Mouse (Mus musculus): ENCODE data around the gene Olfr1116. TPM values are rescaled to one million over a fixed set of nuclear protein-coding genes. Genes with fewer than 3 reads are reported as not detected.

Gene Olfr1116
- not detected for polyA plus RNA-seq (2014; fragmentation: Illumina TruSeq; extraction: RNeasy Lipid Tissue Mini Kit (QIAGEN cat#74804); ENCODE audit: low read depth, low replicate concordance)

DNA sequence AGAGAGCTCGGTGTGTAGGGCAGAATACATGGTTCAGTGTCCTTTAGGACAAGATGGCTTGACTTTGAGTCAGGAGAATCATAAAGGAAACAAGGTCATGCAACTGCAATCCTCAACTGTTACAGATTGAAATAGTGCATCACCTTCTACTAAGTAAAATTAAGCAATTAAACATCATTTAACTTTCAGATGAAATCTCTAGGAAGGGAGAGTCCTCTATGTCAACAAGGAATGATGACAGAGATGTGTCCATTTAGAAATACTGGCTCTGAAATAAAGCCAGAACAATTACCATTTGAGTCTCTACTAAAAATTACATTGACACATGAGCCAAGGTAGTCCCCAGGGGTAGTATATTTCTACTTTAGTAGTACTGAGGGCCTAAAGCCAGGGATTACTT is at the start of gene Olfr1116:
Olfr1116 (plus strand) TSS at position 301 of the 400 bp plus-strand sequence.

DNA sequence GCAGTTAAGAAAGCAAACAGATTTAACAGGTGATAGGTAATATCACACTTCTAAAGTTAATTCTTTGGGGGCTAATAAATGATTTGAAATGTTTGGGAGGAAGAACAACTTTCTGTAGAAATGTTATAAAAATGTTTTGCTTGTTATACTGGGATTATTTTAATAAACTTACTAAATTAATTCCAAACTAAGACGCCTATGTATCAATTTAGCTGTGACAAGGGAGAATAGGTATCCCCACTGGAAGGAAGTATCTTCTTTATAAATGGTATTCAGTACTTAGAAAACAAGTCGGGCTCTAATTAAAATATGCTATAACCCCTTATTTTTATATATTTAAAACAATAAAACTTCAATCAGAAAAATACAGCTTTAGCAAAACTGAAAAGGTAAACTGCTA is 19.6 kb upstream of the Olfr1116 start, which contains the start of gene Olfr1115:
Olfr1115 (plus strand) TSS at position 301 of the 400 bp plus-strand sequence.

DNA sequence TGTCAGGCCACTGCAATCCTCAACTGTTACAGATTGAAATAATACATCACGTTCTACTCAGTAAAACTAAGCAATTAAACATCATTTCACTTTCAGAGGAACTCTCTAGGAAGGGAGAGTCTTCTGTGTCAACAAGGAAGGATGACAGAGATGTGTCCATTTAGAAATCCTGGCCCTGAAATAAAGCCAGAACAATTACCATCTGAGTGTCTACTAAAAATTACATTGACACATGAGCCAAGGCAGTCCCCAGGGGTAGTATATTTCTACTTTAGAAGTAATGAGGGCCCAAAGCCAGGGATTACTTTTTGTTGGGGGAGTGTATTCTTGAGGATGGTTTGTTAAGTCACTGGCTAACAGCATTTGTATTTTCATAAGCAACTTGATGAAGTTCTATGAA is 39.9 kb downstream of the Olfr1116 start, which contains the start of gene Olfr1118:
Olfr1118 (plus strand) TSS at position 301 of the 400 bp plus-strand sequence.

Other genes with a start within 250 kb of the Olfr1116 start
- not detected for gene Olfr1104, start 240.5 kb upstream of the Olfr1116 start, polyA plus RNA-seq (2014; fragmentation: Illumina TruSeq; extraction: RNeasy Lipid Tissue Mini Kit (QIAGEN cat#74804); ENCODE audit: low read depth, low replicate concordance)
- not detected for gene Olfr1105, start 231.0 kb upstream of the Olfr1116 start, polyA plus RNA-seq (2014; fragmentation: Illumina TruSeq; extraction: RNeasy Lipid Tissue Mini Kit (QIAGEN cat#74804); ENCODE audit: low read depth, low replicate concordance)
- not detected for gene Olfr1106, start 215.3 kb upstream of the Olfr1116 start, polyA plus RNA-seq (2014; fragmentation: Illumina TruSeq; extraction: RNeasy Lipid Tissue Mini Kit (QIAGEN cat#74804); ENCODE audit: low read depth, low replicate concordance)
- gene Olfr1107, start 191.7 kb upstream of the Olfr1116 start, polyA plus RNA-seq (2014; fragmentation: Illumina TruSeq; extraction: RNeasy Lipid Tissue Mini Kit (QIAGEN cat#74804); ENCODE audit: low read depth, low replicate concordance): not detected
- not detected for gene Olfr1109, start 171.5 kb upstream of the Olfr1116 start, polyA plus RNA-seq (2014; fragmentation: Illumina TruSeq; extraction: RNeasy Lipid Tissue Mini Kit (QIAGEN cat#74804); ENCODE audit: low read depth, low replicate concordance)
- not detected for gene Olfr259, start 153.0 kb upstream of the Olfr1116 start, polyA plus RNA-seq (2014; fragmentation: Illumina TruSeq; extraction: RNeasy Lipid Tissue Mini Kit (QIAGEN cat#74804); ENCODE audit: low read depth, low replicate concordance)
- gene Olfr1110, start 127.2 kb upstream of the Olfr1116 start, polyA plus RNA-seq (2014; fragmentation: Illumina TruSeq; extraction: RNeasy Lipid Tissue Mini Kit (QIAGEN cat#74804); ENCODE audit: low read depth, low replicate concordance): not detected
- gene Olfr1111, start 114.9 kb upstream of the Olfr1116 start, polyA plus RNA-seq (2014; fragmentation: Illumina TruSeq; extraction: RNeasy Lipid Tissue Mini Kit (QIAGEN cat#74804); ENCODE audit: low read depth, low replicate concordance): not detected
- not detected for gene Olfr1112, start 79.7 kb upstream of the Olfr1116 start, polyA plus RNA-seq (2014; fragmentation: Illumina TruSeq; extraction: RNeasy Lipid Tissue Mini Kit (QIAGEN cat#74804); ENCODE audit: low read depth, low replicate concordance)
- not detected for gene Olfr1113, start 58.6 kb upstream of the Olfr1116 start, polyA plus RNA-seq (2014; fragmentation: Illumina TruSeq; extraction: RNeasy Lipid Tissue Mini Kit (QIAGEN cat#74804); ENCODE audit: low read depth, low replicate concordance)
- gene Olfr1115, start 19.5 kb upstream of the Olfr1116 start, polyA plus RNA-seq (2014; fragmentation: Illumina TruSeq; extraction: RNeasy Lipid Tissue Mini Kit (QIAGEN cat#74804); ENCODE audit: low read depth, low replicate concordance): not detected
- gene Olfr1118, start 40.0 kb downstream of the Olfr1116 start, polyA plus RNA-seq (2014; fragmentation: Illumina TruSeq; extraction: RNeasy Lipid Tissue Mini Kit (QIAGEN cat#74804); ENCODE audit: low read depth, low replicate concordance): not detected
- gene Olfr1120, start 87.3 kb downstream of the Olfr1116 start, polyA plus RNA-seq (2014; fragmentation: Illumina TruSeq; extraction: RNeasy Lipid Tissue Mini Kit (QIAGEN cat#74804); ENCODE audit: low read depth, low replicate concordance): not detected
- gene Olfr1121, start 102.4 kb downstream of the Olfr1116 start, polyA plus RNA-seq (2014; fragmentation: Illumina TruSeq; extraction: RNeasy Lipid Tissue Mini Kit (QIAGEN cat#74804); ENCODE audit: low read depth, low replicate concordance): not detected
- not detected for gene Olfr1122, start 118.3 kb downstream of the Olfr1116 start, polyA plus RNA-seq (2014; fragmentation: Illumina TruSeq; extraction: RNeasy Lipid Tissue Mini Kit (QIAGEN cat#74804); ENCODE audit: low read depth, low replicate concordance)
- not detected for gene Olfr1123, start 149.1 kb downstream of the Olfr1116 start, polyA plus RNA-seq (2014; fragmentation: Illumina TruSeq; extraction: RNeasy Lipid Tissue Mini Kit (QIAGEN cat#74804); ENCODE audit: low read depth, low replicate concordance)
- gene Olfr1124, start 162.7 kb downstream of the Olfr1116 start, polyA plus RNA-seq (2014; fragmentation: Illumina TruSeq; extraction: RNeasy Lipid Tissue Mini Kit (QIAGEN cat#74804); ENCODE audit: low read depth, low replicate concordance): not detected
- gene Olfr1126, start 186.4 kb downstream of the Olfr1116 start, polyA plus RNA-seq (2014; fragmentation: Illumina TruSeq; extraction: RNeasy Lipid Tissue Mini Kit (QIAGEN cat#74804); ENCODE audit: low read depth, low replicate concordance): not detected
- gene Pramel7, start 229.6 kb downstream of the Olfr1116 start, polyA plus RNA-seq (2014; fragmentation: Illumina TruSeq; extraction: RNeasy Lipid Tissue Mini Kit (QIAGEN cat#74804); ENCODE audit: low read depth, low replicate concordance): not detected
- gene Pramel6, start 239.0 kb downstream of the Olfr1116 start, polyA plus RNA-seq (2014; fragmentation: Illumina TruSeq; extraction: RNeasy Lipid Tissue Mini Kit (QIAGEN cat#74804); ENCODE audit: low read depth, low replicate concordance): not detected